Mouse (Mus musculus) embryonic facial prominence, embryonic 11.5 days (tissue): Measurements from ENCODE around the gene Dnah5. TPM values are rescaled to one million over a fixed set of nuclear protein-coding genes. Genes with fewer than 3 reads are reported as not detected.

Source experiments
- ATAC-seq: fragments of 200-750 bp; cut with Nextera tagmentation; replicated peaks from 2 replicates; pipeline ENCODE4 v1.8.0; 2017; ENCODE audit warnings: low read depth; ENCODE audit not compliant: insufficient number of reproducible peaks, low FRiP score, low TSS enrichment
- DNase-seq: peaks from one replicate; pipeline ENCODE4 v3.0.0-alpha.2; 2015; ENCODE audit warnings: low spot score
- H3K27ac ChIP-seq: fragments of 300-500 bp; sonication (generic); replicated peaks from 2 replicates; pipeline ENCODE4 v1.5.1; 2014; ENCODE audit warnings: mild to moderate bottlenecking, low read depth, low read length, control low read depth
- H3K27me3 ChIP-seq: fragments of 300-500 bp; sonication (generic); 2 replicates; pipeline ENCODE4 v1.6.1; 2014; ENCODE audit warnings: mild to moderate bottlenecking, low read length, moderate library complexity, mixed read lengths; ENCODE audit not compliant: control insufficient read depth, insufficient read depth
- H3K36me3 ChIP-seq: fragments of 300-500 bp; sonication (generic); replicated peaks from 2 replicates; pipeline ENCODE4 v1.6.1; 2014; ENCODE audit warnings: low read depth, mild to moderate bottlenecking, low read length, moderate library complexity, mixed read lengths; ENCODE audit not compliant: control insufficient read depth, insufficient read depth
- H3K4me1 ChIP-seq: fragments of 300-500 bp; sonication (generic); 2 replicates; pipeline ENCODE4 v1.6.1; 2014; ENCODE audit warnings: low read length, mixed read lengths; ENCODE audit not compliant: control insufficient read depth, insufficient read depth
- H3K4me2 ChIP-seq: fragments of 300-500 bp; sonication (generic); 2 replicates; pipeline ENCODE4 v1.6.1; 2014; ENCODE audit warnings: low read depth, mild to moderate bottlenecking, control low read depth, low read length, moderate library complexity
- H3K4me3 ChIP-seq: fragments of 300-500 bp; sonication (generic); 2 replicates; pipeline ENCODE4 v1.5.1; 2014; ENCODE audit warnings: low read depth, low read length, control low read depth
- H3K9ac ChIP-seq: fragments of 300-500 bp; sonication (generic); replicated peaks from 2 replicates; pipeline ENCODE4 v1.6.1; 2014; ENCODE audit warnings: mild to moderate bottlenecking, control low read depth, low read length
- H3K9me3 ChIP-seq: fragments of 300-500 bp; sonication (generic); replicated peaks from 2 replicates; pipeline ENCODE4 v1.6.1; 2016; ENCODE audit warnings: mild to moderate bottlenecking, low read length, inconsistent platforms, mixed read lengths; ENCODE audit not compliant: control insufficient read depth
- WGBS: fragments of 180-500 bp; shearing (Covaris S2); extraction: QIAGEN DNeasy Blood & Tissue Kit; methylation state at CpG from one replicate; pipeline ENCODE4 v1.1.7; 2014; 5-methylcytosine and 5-hydroxymethylcytosine counted together
- polyA plus RNA-seq: library from polyadenylated mRNA; unstranded; fragments of >200 nt; fragmentation: Nextera tagmentation; extraction: Ambion mirVana; gene quantifications from 2 replicates; pipeline ENCODE4 v1.2.1, GENCODE M21; 2014

Dnah5 gene
- polyA plus RNA-seq, 1 experiment from 2014 or later, result 0.04 TPM

- Histone ChIP-seq H3K36me3 (no peaks in the 10 kb centered on the region), H3K27ac (no peak overlapping the region), H3K27me3 (no peaks in the 10 kb centered on the region), H3K4me2 (no peak overlapping the region), H3K4me1 (no peaks in the 10 kb centered on the region), H3K4me3 (no peak overlapping the region), H3K9me3 (no peaks in the 10 kb centered on the region), H3K9ac (no peak overlapping the region)
- 52% methylated on average over 2 of the region's 2 CpGs for WGBS
- ATAC-seq, result no peak
- no peak for DNase-seq
These were observed 4.0 kb downstream of the Dnah5 start for GRCm38 (mm10) chr15:28207545-28207944.

GRCm38 (mm10) chr15:28213057-28213456, 9.5 kb downstream of the Dnah5 start:
- Histone ChIP-seq H3K36me3 (no peaks in the 10 kb centered on the region), H3K9me3 (no peaks in the 10 kb centered on the region), H3K27me3 (no peaks in the 10 kb centered on the region), H3K9ac (no peak overlapping the region), H3K4me3 (no peak overlapping the region), H3K4me2 (no peak overlapping the region), H3K27ac (no peak overlapping the region), H3K4me1 (no peaks in the 10 kb centered on the region)
- ATAC-seq, result no peak
- WGBS, result 88% methylated on average over 5 of the region's 5 CpGs
- DNase-seq, result no peak

GRCm38 (mm10) chr15:28216358-28216757, 12.8 kb downstream of the Dnah5 start:
- Histone ChIP-seq H3K4me1 (no peaks in the 10 kb centered on the region), H3K27ac (no peak overlapping the region), H3K4me3 (no peak overlapping the region), H3K27me3 (no peaks in the 10 kb centered on the region), H3K36me3 (no peaks in the 10 kb centered on the region), H3K4me2 (no peak overlapping the region), H3K9me3 (no peaks in the 10 kb centered on the region), H3K9ac (no peak overlapping the region)
- ATAC-seq (no peak), DNase-seq (no peak)
- WGBS, result 59% methylated on average over 8 of the region's 8 CpGs

DNA sequence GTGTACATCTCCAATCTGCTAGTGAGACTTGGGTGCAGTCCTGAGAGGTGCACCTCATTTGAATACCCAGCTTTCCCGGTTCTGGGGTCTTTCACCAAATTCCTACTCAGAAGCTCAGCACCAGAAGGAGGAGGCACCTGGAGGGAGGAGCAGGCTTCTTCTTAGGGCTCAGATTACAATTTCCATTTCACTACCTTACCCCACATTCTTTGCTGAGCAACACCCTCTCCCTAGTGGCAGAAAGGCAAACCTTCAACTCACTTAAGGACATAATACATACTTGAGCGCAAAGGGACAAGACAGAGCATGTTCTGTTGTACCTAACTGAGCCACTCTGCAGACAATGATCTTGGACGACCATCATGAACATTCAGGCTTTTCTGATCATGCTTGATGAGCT, 23.8 kb downstream of the Dnah5 start:
- H3K4me3 ChIP-seq, result no peak overlapping the region
- ATAC-seq (no peak), DNase-seq (no peak)
- no peaks in the 10 kb centered on the region for H3K4me1 ChIP-seq
- H3K9me3 ChIP-seq, result no peaks in the 10 kb centered on the region
- H3K27ac ChIP-seq, result no peak overlapping the region
- H3K4me2 ChIP-seq, result no peak overlapping the region
- 54% methylated on average over 3 of the region's 3 CpGs for WGBS
- no peaks in the 10 kb centered on the region for H3K27me3 ChIP-seq
- H3K9ac ChIP-seq, result no peak overlapping the region
- H3K36me3 ChIP-seq, result no peaks in the 10 kb centered on the region

DNA sequence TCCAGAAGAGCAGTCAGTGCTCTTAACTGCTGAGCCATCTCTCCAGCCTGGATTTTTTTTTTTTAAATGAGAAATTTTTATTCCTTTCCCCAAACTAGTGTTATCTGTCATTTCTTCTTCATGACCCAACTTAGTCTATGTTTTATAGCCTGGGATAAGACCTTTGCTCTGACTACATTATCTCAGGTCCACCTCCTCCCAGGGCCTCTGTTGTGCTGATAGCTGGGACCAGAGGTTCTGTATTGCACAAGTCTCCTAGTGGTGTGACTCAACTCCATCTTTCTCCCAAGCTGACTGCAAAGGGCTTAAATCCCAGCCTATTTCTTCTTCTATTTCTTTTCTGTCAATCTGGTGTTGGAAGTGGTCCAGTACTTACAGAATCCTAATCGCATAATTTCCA, 56.7 kb downstream of the Dnah5 start:
- no peak for ATAC-seq

DNA sequence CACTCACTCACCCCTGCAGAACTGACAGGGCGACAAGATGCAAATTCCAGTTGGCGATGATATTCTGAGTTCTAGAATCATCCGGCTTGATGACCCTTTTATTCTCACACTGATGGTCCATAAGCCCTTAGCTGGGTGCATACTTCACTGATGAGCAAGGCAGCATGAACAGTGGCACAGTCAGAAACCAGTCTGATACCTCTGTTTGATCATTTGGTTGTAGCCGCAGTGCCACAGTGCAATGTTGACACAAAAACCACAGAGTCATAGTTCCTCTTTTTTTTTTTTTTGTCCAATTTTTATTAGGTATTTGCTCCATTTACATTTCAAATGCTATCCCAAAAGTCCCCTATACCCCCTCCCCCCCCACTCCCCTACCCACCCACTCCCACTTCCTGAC, 95.9 kb downstream of the Dnah5 start:
- Histone ChIP-seq H3K9ac (no peak overlapping the region), H3K4me2 (no peak overlapping the region), H3K9me3 (no peaks in the 10 kb centered on the region), H3K27me3 (no peaks in the 10 kb centered on the region), H3K4me3 (no peak overlapping the region), H3K27ac (no peak overlapping the region), H3K36me3 (no peaks in the 10 kb centered on the region), H3K4me1 (no peaks in the 10 kb centered on the region)
- DNase-seq (no peak), ATAC-seq (no peak)
- WGBS, result 88% methylated on average over 4 of the region's 4 CpGs

More for the DNA sequence above, 56.7 kb downstream of the Dnah5 start:
- H3K4me1 ChIP-seq, result no peaks in the 10 kb centered on the region
- H3K9me3 ChIP-seq, result no peaks in the 10 kb centered on the region
- WGBS, result 93% methylated on average over 1 of the region's 1 CpGs
- no peak overlapping the region for H3K27ac ChIP-seq
- no peaks in the 10 kb centered on the region for H3K36me3 ChIP-seq
- DNase-seq, result no peak
- H3K27me3 ChIP-seq, result no peaks in the 10 kb centered on the region
- H3K9ac ChIP-seq, result no peak overlapping the region
- no peak overlapping the region for H3K4me3 ChIP-seq
- H3K4me2 ChIP-seq, result no peak overlapping the region

DNA sequence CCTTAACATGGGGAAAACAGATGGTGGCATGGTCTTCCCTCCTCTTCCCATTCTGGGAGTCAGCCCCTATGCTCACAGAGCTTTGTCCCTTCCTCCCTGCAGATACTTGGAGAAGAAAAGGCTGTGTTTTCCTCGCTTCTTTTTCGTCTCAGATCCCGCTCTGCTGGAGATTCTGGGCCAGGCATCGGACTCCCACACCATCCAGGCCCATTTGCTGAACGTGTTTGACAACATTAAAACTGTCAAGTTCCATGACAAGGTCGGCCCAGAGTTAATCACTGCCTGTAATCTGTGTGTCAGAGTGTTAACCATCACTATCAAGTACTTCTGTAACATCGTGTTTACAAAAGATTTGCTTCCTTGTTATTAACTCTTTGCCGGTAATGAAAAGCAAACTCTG, 103.6 kb downstream of the Dnah5 start:
- ATAC-seq, result no peak

GRCm38 (mm10) chr15:28307884-28308283, 104.3 kb downstream of the Dnah5 start:
- no peak for ATAC-seq
- Histone ChIP-seq H3K36me3 (no peaks in the 10 kb centered on the region), H3K9me3 (no peaks in the 10 kb centered on the region), H3K4me1 (no peaks in the 10 kb centered on the region), H3K27ac (no peak overlapping the region), H3K4me2 (no peak overlapping the region), H3K27me3 (no peaks in the 10 kb centered on the region), H3K9ac (no peak overlapping the region), H3K4me3 (no peak overlapping the region)
- DNase-seq, result no peak
- 87% methylated on average over 2 of the region's 2 CpGs for WGBS

More for the DNA sequence above, 103.6 kb downstream of the Dnah5 start:
- H3K27ac ChIP-seq, result no peak overlapping the region
- H3K9ac ChIP-seq, result no peak overlapping the region
- 63% methylated on average over 8 of the region's 8 CpGs for WGBS
- no peak for DNase-seq
- no peaks in the 10 kb centered on the region for H3K36me3 ChIP-seq
- H3K4me1 ChIP-seq, result no peaks in the 10 kb centered on the region
- H3K4me3 ChIP-seq, result no peak overlapping the region
- no peaks in the 10 kb centered on the region for H3K27me3 ChIP-seq
- no peak overlapping the region for H3K4me2 ChIP-seq
- no peaks in the 10 kb centered on the region for H3K9me3 ChIP-seq
